Mouse (Mus musculus): ENCODE measurements at regions not wholly inside any gene's neighbourhood (a gene's known extent, or its start where the extent isn't known, plus 50 kb on each side); places are given as distances from the start of the nearest gene placed in this dataset.

- no peaks in the 10 kb centered on the region for H3K36me3 ChIP-seq (replicated peaks)
- no peaks in the 10 kb centered on the region for H3K9me3 ChIP-seq
- H3K4me1 ChIP-seq, result no peaks in the 10 kb centered on the region
- no peak overlapping the region for H3K4me3 ChIP-seq
- WGBS, result 81% methylated on average over 3 of the region's 3 CpGs
- H3K27me3 ChIP-seq (replicated peaks; ENCODE audit: low read depth, poor library complexity, severe bottlenecking), result no peaks in the 10 kb centered on the region
- no peak overlapping the region for H3K27ac ChIP-seq (replicated peaks)
- DNase-seq (ENCODE audit: low spot score), result no peak
Measured at GRCm38 (mm10) chr10:46845578-46846314, 1268.1 kb downstream of the Hace1 start.
